Mouse (Mus musculus) CH12.LX (cell line): ENCODE results near the gene Stx5a. TPM values are rescaled to one million over a fixed set of nuclear protein-coding genes. Genes with fewer than 3 reads are reported as not detected.
A peak's percentile ranks its signal among the peaks of the same experiment; 100 is the strongest.

Experiments used
- DNase-seq: peaks from one replicate; pipeline ENCODE4 v3.0.0-alpha.2; 2013; ENCODE audit errors: extremely low read depth
- H3K27ac ChIP-seq: 2 replicates; pipeline ENCODE4 v1.5.1; 2012; ENCODE audit warnings: low read depth, mild to moderate bottlenecking, control low read depth, moderate library complexity; ENCODE audit not compliant: insufficient read depth
- H3K27me3 ChIP-seq: replicated peaks from 2 replicates; pipeline ENCODE3; 2012; ENCODE audit warnings: inconsistent platforms
- H3K36me3 ChIP-seq, 2 experiments: replicated peaks in 1 of 2; 2 replicates each; pipeline versions ENCODE3 to v1.6.1; 2012; ENCODE audit warnings: inconsistent platforms in 1 of 2, low read length in 1 of 2, mild to moderate bottlenecking in 1 of 2, mixed read lengths in 1 of 2, moderate library complexity in 1 of 2; ENCODE audit not compliant: control insufficient read depth in 1 of 2, insufficient read depth in 1 of 2
- H3K4me1 ChIP-seq, 2 experiments: 2 replicates each; pipeline ENCODE4 v1.6.1; 2012; ENCODE audit warnings: inconsistent platforms in 1 of 2, moderate library complexity in 1 of 2; ENCODE audit not compliant: insufficient read depth in 2 of 2, control insufficient read depth in 1 of 2
- H3K4me2 ChIP-seq: 2 replicates; pipeline ENCODE4 v1.6.1; 2012; ENCODE audit warnings: low read depth, mild to moderate bottlenecking, control low read depth; ENCODE audit not compliant: poor library complexity, insufficient read depth, severe bottlenecking
- H3K4me3 ChIP-seq, 3 experiments: fragments of 150-350 bp in 1 of 3; sonication (generic) in 1 of 3; replicated peaks in 1 of 3; 2 replicates each; pipeline versions ENCODE3 to v1.5.1; 2011 to 2012; ENCODE audit warnings: low read depth in 2 of 3, low read length in 2 of 3, mild to moderate bottlenecking in 2 of 3, moderate library complexity in 2 of 3, control low read depth in 1 of 3, improper control_type of control experiment in 1 of 3, inconsistent platforms in 1 of 3, mixed read lengths in 1 of 3; ENCODE audit not compliant: poor library complexity in 1 of 3
- H3K79me2 ChIP-seq: replicated peaks from 2 replicates; pipeline ENCODE4 v1.6.1; 2012; ENCODE audit warnings: mild to moderate bottlenecking, moderate library complexity; ENCODE audit not compliant: control insufficient read depth, poor library complexity, insufficient read depth, severe bottlenecking; ENCODE audit errors: extremely low read depth
- H3K9ac ChIP-seq: 2 replicates; pipeline ENCODE4 v1.6.1; 2012; ENCODE audit warnings: low read depth, mild to moderate bottlenecking, control low read depth, moderate library complexity; ENCODE audit not compliant: insufficient read depth
- H3K9me3 ChIP-seq: replicated peaks from 2 replicates; pipeline ENCODE3; 2012; ENCODE audit warnings: low read length, inconsistent platforms, mixed read lengths
- BHLHE40 ChIP-seq: IDR thresholded peaks from 2 replicates; pipeline ENCODE4 v1.6.1; 2011; ENCODE audit warnings: mild to moderate bottlenecking, low read depth, low read length, improper control_type of control experiment
- CHD1 ChIP-seq: IDR thresholded peaks from 2 replicates; pipeline ENCODE4 v1.6.1; 2012; ENCODE audit warnings: low read depth, low read length, improper control_type of control experiment, inconsistent platforms
- CHD2 ChIP-seq: IDR thresholded peaks from 2 replicates; pipeline ENCODE4 v1.6.1; 2011; ENCODE audit warnings: low read length, improper control_type of control experiment
- E2F4 ChIP-seq: IDR thresholded peaks from 2 replicates; pipeline ENCODE4 v1.6.1; 2011; ENCODE audit warnings: low read depth, low read length, improper control_type of control experiment; ENCODE audit not compliant: insufficient replicate concordance
- ELF1 ChIP-seq: IDR thresholded peaks from 2 replicates; pipeline ENCODE4 v1.6.1; 2014; ENCODE audit warnings: low read depth, mild to moderate bottlenecking, inconsistent platforms, low read length, improper control_type of control experiment
- EP300 ChIP-seq: IDR thresholded peaks from 2 replicates; pipeline ENCODE4 v1.6.1; 2011; ENCODE audit warnings: low read length, improper control_type of control experiment
- ETS1 ChIP-seq: conservative IDR thresholded peaks from 2 replicates; pipeline ENCODE4 v1.6.1; 2012; ENCODE audit warnings: low read depth, mild to moderate bottlenecking, inconsistent platforms, low read length, improper control_type of control experiment, moderate library complexity
- GABPA ChIP-seq: IDR thresholded peaks from 2 replicates; pipeline ENCODE4 v1.6.1; 2012; ENCODE audit warnings: low read depth, low read length, improper control_type of control experiment, inconsistent platforms; ENCODE audit not compliant: insufficient replicate concordance
- HCFC1 ChIP-seq: IDR thresholded peaks from 2 replicates; pipeline ENCODE4 v1.6.1; 2012; ENCODE audit warnings: low read depth, mild to moderate bottlenecking, inconsistent platforms, low read length, improper control_type of control experiment
- IRF4 ChIP-seq: IDR thresholded peaks from 2 replicates; pipeline ENCODE4 v1.6.1; 2014; ENCODE audit warnings: low read depth, mild to moderate bottlenecking, inconsistent platforms, low read length, improper control_type of control experiment
- JUND ChIP-seq: conservative IDR thresholded peaks from 2 replicates; pipeline ENCODE4 v1.6.1; 2011; ENCODE audit warnings: low read depth, low read length, improper control_type of control experiment
- KAT2A ChIP-seq: IDR thresholded peaks from 2 replicates; pipeline ENCODE4 v1.6.1; 2012; ENCODE audit warnings: low read length, improper control_type of control experiment, inconsistent platforms; ENCODE audit not compliant: insufficient replicate concordance
- MAFK ChIP-seq: IDR thresholded peaks from 2 replicates; pipeline ENCODE4 v1.6.1; 2011; ENCODE audit warnings: low read length, improper control_type of control experiment; ENCODE audit not compliant: insufficient replicate concordance
- MAZ ChIP-seq: IDR thresholded peaks from 2 replicates; pipeline ENCODE4 v1.6.1; 2012; ENCODE audit warnings: low read depth, mild to moderate bottlenecking, inconsistent platforms, low read length, improper control_type of control experiment, moderate library complexity
- MEF2A ChIP-seq: IDR thresholded peaks from 2 replicates; pipeline ENCODE4 v1.6.1; 2014; ENCODE audit warnings: low read depth, mild to moderate bottlenecking, inconsistent platforms, low read length, improper control_type of control experiment, borderline replicate concordance
- MXI1 ChIP-seq: IDR thresholded peaks from 2 replicates; pipeline ENCODE4 v1.6.1; 2011; ENCODE audit warnings: mild to moderate bottlenecking, low read depth, low read length, improper control_type of control experiment
- MYC ChIP-seq: IDR thresholded peaks from 2 replicates; pipeline ENCODE4 v1.6.1; 2011; ENCODE audit warnings: low read depth, mild to moderate bottlenecking, improper control_type of control experiment, low read length
- NRF1 ChIP-seq: IDR thresholded peaks from 2 replicates; pipeline ENCODE4 v1.6.1; 2014; ENCODE audit warnings: low read depth, mild to moderate bottlenecking, inconsistent platforms, low read length, improper control_type of control experiment, moderate library complexity
- POLR2A ChIP-seq: IDR thresholded peaks from 2 replicates; pipeline ENCODE4 v1.6.1; 2011; ENCODE audit warnings: low read depth, mild to moderate bottlenecking, improper control_type of control experiment, low read length
- POLR2AphosphoS2 ChIP-seq: IDR thresholded peaks from 2 replicates; pipeline ENCODE4 v1.6.1; 2011; ENCODE audit warnings: low read depth, low read length, improper control_type of control experiment
- RAD21 ChIP-seq: IDR thresholded peaks from 2 replicates; pipeline ENCODE4 v1.6.1; 2011; ENCODE audit warnings: low read depth, mild to moderate bottlenecking, low read length, improper control_type of control experiment, moderate library complexity
- SIN3A ChIP-seq: IDR thresholded peaks from 2 replicates; pipeline ENCODE4 v1.6.1; 2012; ENCODE audit warnings: low read length, improper control_type of control experiment, inconsistent platforms
- SMC3 ChIP-seq: IDR thresholded peaks from 2 replicates; pipeline ENCODE4 v1.6.1; 2011; ENCODE audit warnings: low read depth, low read length, improper control_type of control experiment
- USF1 ChIP-seq: IDR thresholded peaks from 2 replicates; pipeline ENCODE4 v1.6.1; 2014; ENCODE audit warnings: low read depth, mild to moderate bottlenecking, inconsistent platforms, low read length, improper control_type of control experiment
- USF2 ChIP-seq: conservative IDR thresholded peaks from 2 replicates; pipeline ENCODE4 v1.6.1; 2011; ENCODE audit warnings: low read depth, low read length, improper control_type of control experiment
- ZC3H11A ChIP-seq: IDR thresholded peaks from 2 replicates; pipeline ENCODE4 v1.6.1; 2012; ENCODE audit warnings: low read depth, mild to moderate bottlenecking, inconsistent platforms, low read length, improper control_type of control experiment
- ZKSCAN1 ChIP-seq: IDR thresholded peaks from 2 replicates; pipeline ENCODE4 v1.6.1; 2012; ENCODE audit warnings: low read depth, inconsistent platforms, low read length, improper control_type of control experiment, borderline replicate concordance
- ZNF384 ChIP-seq: IDR thresholded peaks from 2 replicates; pipeline ENCODE4 v1.6.1; 2012; ENCODE audit warnings: low read depth, low read length, improper control_type of control experiment, inconsistent platforms
- dilution Hi-C: fragments of 300-500 bp; cut with MboI; formaldehyde crosslinking; loops from 2 replicates; pipeline ENCODE4 v1.14.3; 2020; ENCODE audit warnings: low sequenced_read_pairs; ENCODE audit not compliant: extremely low pct_unique_long_range_greater_than_20kb, extremely low pct_ligation_motif_present
- in situ Hi-C: fragments of 300-500 bp; cut with MboI; formaldehyde crosslinking; loops from 3 replicates; pipeline ENCODE4 v1.14.3; 2019; ENCODE audit warnings: low sequenced_read_pairs, low pct_ligation_motif_present, low pct_unique_long_range_greater_than_20kb, mixed read lengths
- polyA plus RNA-seq: library from polyadenylated mRNA; unstranded; fragments of >175 nt; gene quantifications from 2 replicates; pipeline ENCODE4 v1.2.1, GENCODE M21; 2012; ENCODE audit warnings: low read depth; ENCODE audit not compliant: insufficient read length
- total RNA-seq, 2 experiments: library from RNA; depleted of rRNA; stranded (reverse); fragments of 300-350 nt in 1 of 2; fragments of >200 nt in 1 of 2; gene quantifications; 2 replicates each; pipeline ENCODE4 v1.2.3; 2012 to 2014

Stx5a gene
- total and polyA plus RNA-seq, 3 experiments, result 35.2 to 49.1 (median 48.1) TPM

GRCm38 (mm10) chr19:8723574-8724346 is 17.5 kb upstream of the Stx5a start (continued):
- TF ChIP-seq JUND (0 out of 2 replicates have a peak, but pooled peaks have one; percentile 32), RAD21 (no peak), ETS1 (no peak), CHD1 (peak; percentile 97), GABPA (no peak), ZKSCAN1 (no peak), POLR2AphosphoS2 (peak; percentile 96), ZC3H11A (no peak), MAFK (no peak)

- TF ChIP-seq SIN3A (peak; percentile 27), USF2 (no peak), KAT2A (0 out of 2 replicates have a peak, but pooled peaks have one; percentile 56), ZNF384 (no peak), ELF1 (no peak), ZC3H11A (no peak), JUND (no peak)
- dilution Hi-C loops (no loop called here), in situ Hi-C loops (no loop called here)
- H3K9ac ChIP-seq, result peak overlapping the region; percentile 100
- peak overlapping the region; percentile 100 for H3K4me2 ChIP-seq
- H3K4me3 ChIP-seq, result peak overlapping the region; percentile 72 to 99 (median 81)
- no peaks in the 10 kb centered on the region for H3K27me3 ChIP-seq
- H3K79me2 ChIP-seq, result peaks cover 40% of the 10 kb centered on the region
- no peaks in the 10 kb centered on the region for H3K9me3 ChIP-seq
- no peak for DNase-seq
- peak overlapping the region; percentile 43; the same call in 1 of the 2 replicates for H3K27ac ChIP-seq
- H3K36me3 ChIP-seq, result peaks cover 26 to 34% of the 10 kb centered on the region in 2 experiments
- H3K4me1 ChIP-seq, result peaks cover 2 to 32% of the 10 kb centered on the region in 2 experiments; a peak in 3 of 4 replicates
These were observed 16.8 kb upstream of the Stx5a start for GRCm38 (mm10) chr19:8724392-8724791.

- Histone ChIP-seq H3K36me3 (peaks cover 26 to 34% of the 10 kb centered on the region in 2 experiments), H3K4me2 (peak overlapping the region; percentile 100), H3K27ac (peak overlapping the region; percentile 29; the same call in 1 of the 2 replicates), H3K9ac (peak overlapping the region; percentile 100), H3K9me3 (no peaks in the 10 kb centered on the region), H3K4me1 (peaks cover 2 to 32% of the 10 kb centered on the region in 2 experiments; a peak in 3 of 4 replicates), H3K4me3 (peak overlapping the region; percentile 72 to 99 (median 81)), H3K79me2 (peaks cover 40% of the 10 kb centered on the region), H3K27me3 (no peaks in the 10 kb centered on the region)
- no peak for DNase-seq
- dilution Hi-C loops, result no loop called here
- in situ Hi-C loops, result loop anchor here (25.0 kb wide), 1 partner anchor 387 kb away; no protein-coding TSS in a partner anchor
- TF ChIP-seq BHLHE40 (no peak), POLR2A (peak; percentile 54; the same call in 1 of the 2 replicates), CHD1 (no peak; the same call in 1 of the 2 replicates), MEF2A (no peak), USF1 (no peak), SMC3 (no peak), POLR2AphosphoS2 (peak; percentile 77), NRF1 (no peak), IRF4 (no peak), MYC (no peak), MXI1 (no peak), HCFC1 (no peak), ZC3H11A (no peak), MAFK (no peak), CHD2 (0 out of 2 replicates have a peak, but pooled peaks have one; percentile 46), EP300 (no peak), MAZ (no peak), E2F4 (no peak), SIN3A (no peak)
These were observed 16.1 kb upstream of the Stx5a start for GRCm38 (mm10) chr19:8725081-8725613.
